Mouse (Mus musculus): ENCODE results near the gene Hook2.

- no peak for TF ChIP-seq CTCF (IDR thresholded peaks at IDR 0.05; ENCODE audit: low read depth, low read length)
- TF ChIP-seq POLR2A (IDR thresholded peaks at IDR 0.05; ENCODE audit: borderline replicate concordance, low read depth, low read length) = no peak
Measured at GRCm38 (mm10) chr8:84959811-84960210, 30.6 kb upstream of the Hook2 start.
